Mouse (Mus musculus) cortical plate, adult 2 months (tissue): ENCODE measurements at regions not wholly inside any gene's neighbourhood (a gene's known extent, or its start where the extent isn't known, plus 50 kb on each side); places are given as distances from the start of the nearest gene placed in this dataset.

Source experiments
- CTCF ChIP-seq: fragments of 200-500 bp; IDR thresholded peaks from 2 replicates; pipeline ENCODE4 v1.5.1; 2011; ENCODE audit warnings: mild to moderate bottlenecking, control low read depth, low read length; ENCODE audit not compliant: insufficient read depth; ENCODE audit errors: extremely low read depth
- POLR2A ChIP-seq: fragments of 200-500 bp; IDR thresholded peaks from 2 replicates; pipeline ENCODE4 v1.6.1; 2011; ENCODE audit warnings: mild to moderate bottlenecking, low read length, control low read depth; ENCODE audit not compliant: insufficient read depth; ENCODE audit errors: extremely low read depth

DNA sequence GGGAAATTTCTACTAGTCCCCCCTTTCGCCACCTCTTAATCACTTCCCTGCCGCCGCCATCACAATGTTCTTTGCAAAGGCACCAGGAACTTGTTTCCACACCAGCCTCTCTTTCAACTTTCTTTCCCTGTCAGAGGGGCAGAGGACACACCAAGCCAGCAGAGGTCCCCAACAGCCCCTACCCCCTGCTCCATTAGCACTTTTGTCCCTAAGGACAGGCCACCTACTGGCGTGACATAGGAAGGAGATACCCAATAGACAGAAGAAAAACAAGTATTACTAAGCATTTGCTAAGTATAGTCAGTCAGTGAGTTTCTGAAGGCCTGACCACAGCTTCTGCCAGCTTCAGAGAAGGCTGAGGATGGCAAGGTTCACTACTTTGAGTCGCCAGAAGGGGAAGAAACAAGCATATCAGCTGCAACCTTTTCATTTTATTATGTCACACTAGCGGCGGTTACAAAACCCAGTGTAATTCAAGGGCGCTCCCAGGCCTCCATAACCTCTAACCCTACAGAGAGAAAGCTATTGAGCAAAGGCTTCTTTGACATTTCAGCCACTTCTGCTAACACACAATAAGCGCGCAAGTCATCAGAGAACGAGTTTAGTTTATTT lies 255.9 kb downstream of the Lmo4 start:
- no peak for TF ChIP-seq CTCF
- no peak for TF ChIP-seq POLR2A
